Mouse (Mus musculus) activated CD4-positive, CD25-positive, alpha-beta regulatory T cell, adult 4 months (primary cell): ENCODE measurements around the gene D930020B18Rik. TPM values are rescaled to one million over a fixed set of nuclear protein-coding genes. Genes with fewer than 3 reads are reported as not detected.

Experiments
- ATAC-seq: one replicate; pipeline ENCODE4 v1.8.0; 2017
- polyA plus RNA-seq, 2 experiments: library from polyadenylated mRNA; unstranded; fragments of 100-300 nt; shearing (Covaris generic); gene quantifications; one replicate each; pipeline ENCODE4 v1.2.1; 2017

The D930020B18Rik gene
- polyA plus RNA-seq, 2 experiments from 2014 or later, result 0.29 to 0.41 TPM

DNA sequence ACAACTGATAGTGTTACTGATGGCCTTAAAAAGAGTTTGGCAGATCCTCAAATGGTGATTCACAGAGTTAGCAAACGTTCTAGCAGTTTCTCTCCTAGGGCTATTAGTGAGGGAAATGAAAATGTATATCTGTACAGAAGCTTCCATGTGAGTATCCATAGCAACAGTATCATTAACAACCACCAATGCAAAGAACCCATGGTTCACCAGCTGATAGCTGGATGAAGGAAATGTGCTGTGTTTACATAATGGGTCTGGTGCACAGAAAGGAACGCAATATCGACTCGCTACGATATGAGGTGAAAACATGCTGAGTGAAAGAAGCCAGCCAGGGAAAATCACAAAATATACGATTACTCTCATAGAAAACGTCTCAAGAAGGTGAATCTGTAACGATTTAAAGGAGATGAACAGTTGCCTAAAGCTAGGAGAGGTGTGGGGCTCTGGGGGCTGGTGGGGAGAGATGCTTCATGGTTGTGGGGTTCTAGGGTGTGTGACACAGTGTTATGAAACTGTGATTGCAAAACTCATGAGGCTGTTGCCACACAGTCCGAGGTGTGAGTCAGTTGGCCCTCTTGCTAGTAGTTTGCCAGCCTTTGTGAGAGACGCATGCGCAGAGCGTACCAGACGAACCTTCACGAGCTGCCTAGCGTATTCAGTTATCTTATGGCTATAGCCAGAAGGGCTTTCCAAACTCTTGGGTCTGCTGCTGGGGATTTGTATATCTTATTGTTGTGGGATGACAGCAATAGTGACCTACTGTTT, 64.2 kb downstream of the D930020B18Rik start:
- no peak for ATAC-seq

GRCm38 (mm10) chr10:121716862-121717261, 75.5 kb downstream of the D930020B18Rik start:
- ATAC-seq, result no peak

- no peak for ATAC-seq
Measured at GRCm38 (mm10) chr10:121718896-121719585, 77.7 kb downstream of the D930020B18Rik start.

DNA sequence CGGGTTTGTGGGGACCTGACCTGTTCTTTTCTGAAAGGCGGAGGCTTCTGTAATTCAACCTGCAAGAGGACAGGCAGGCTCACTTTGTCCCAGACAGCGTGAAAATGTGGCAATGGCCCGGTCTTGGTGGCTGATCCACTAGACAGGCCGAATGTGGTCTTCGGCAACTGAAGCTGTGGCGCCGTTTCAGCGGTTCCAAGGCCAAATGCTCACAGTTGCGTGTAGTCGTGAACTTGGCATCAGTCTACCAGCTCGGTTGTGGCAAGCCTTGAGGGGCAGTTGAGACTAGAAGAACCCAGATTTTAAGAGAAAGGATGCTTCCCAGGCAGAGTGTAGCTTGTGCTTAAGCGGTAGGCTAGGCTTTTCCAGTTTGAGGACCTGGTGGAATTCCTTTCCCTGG, 79.3 kb downstream of the D930020B18Rik start:
- ATAC-seq, result no peak

GRCm38 (mm10) chr10:121726505-121726904, 85.1 kb downstream of the D930020B18Rik start:
- no peak for ATAC-seq

DNA sequence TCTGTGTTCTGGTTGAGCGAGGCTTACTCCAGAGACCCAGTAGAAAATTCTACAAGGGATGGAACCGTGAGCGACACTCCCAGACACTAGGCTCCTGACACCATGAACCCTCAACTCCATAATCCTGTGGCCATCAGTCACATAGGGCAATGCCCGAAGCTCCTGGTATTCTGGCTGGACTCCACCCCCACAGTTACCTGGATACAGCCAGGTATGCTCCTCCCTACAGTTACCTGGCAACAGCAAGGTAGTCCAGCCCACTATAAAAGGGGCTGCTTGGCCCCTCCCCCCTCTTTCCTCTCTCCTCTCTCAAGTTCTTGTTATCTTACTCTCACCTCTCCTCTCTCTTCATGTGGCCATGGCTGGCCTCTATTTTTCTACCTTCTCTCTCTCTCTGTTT, 85.8 kb downstream of the D930020B18Rik start:
- ATAC-seq, result no peak

DNA sequence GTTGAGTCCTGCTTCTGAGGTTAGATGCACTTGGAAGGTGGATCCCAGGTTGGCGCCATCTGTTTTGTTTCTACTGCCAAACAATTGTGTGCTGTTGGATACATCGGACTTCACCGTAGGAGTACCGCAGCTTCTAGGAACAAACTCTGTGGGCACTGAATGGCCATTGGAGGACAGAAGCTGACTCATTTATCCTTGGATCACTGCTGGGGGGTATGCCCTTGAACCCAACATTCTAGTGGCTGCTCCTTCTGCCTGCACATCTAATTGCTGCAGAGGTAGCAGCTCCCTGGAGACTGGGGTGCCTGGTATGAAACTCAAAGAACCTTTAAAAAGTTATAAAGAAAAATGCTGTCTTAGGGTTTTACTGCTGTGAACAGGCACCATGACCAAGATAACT, 86.8 kb downstream of the D930020B18Rik start:
- ATAC-seq, result no peak

DNA sequence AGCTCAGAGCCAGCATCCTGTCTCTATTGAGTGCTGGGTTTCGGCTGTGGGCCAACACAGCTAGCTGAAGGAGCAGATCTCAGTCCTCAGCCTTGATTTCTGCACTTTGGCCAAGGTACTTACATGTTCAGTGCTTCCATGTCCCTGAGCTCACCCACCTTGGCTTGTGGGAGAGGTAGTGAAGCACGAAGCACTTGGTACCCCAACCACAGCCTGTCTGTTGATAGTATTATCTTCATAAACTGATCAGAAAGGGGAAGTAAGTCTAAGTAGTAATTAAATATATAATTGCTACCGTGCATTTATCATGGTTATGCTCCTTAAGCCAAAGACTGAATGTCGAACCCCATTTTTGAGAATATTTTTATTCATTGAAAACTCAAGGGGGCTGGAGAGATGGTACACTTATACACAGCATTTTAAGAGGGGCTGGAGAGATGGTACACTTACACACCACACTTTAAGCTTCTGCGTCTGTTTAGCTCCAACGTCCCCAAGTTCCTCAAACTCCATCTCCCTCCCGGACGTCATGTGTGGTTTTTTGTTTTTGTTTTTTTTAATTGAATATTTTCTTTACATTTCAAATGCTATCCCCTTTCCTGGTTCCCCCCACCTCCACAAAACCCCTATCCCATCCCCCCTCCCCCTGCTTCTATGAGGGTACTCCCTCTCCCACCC, 89.8 kb downstream of the D930020B18Rik start:
- no peak for ATAC-seq

DNA sequence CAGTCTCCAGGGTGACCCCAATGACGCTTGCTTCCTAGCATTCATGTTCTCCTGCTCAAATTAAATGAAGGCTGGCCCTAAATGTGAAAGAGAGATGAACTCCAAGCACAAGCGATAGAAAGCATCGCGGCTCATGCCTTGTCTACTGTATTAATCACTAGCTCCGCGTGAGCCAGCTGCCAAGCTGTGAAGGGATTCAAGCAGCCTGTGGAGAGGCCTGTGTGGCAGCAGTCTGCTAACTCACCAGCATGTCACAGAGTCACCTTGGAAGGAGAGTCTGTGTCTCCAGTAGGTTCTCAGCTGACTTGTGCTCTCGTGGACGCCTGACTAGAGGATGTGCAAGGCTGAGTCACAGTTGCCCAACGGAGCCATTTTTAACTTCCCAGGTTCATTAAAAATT, 91.2 kb downstream of the D930020B18Rik start:
- ATAC-seq, result no peak

DNA sequence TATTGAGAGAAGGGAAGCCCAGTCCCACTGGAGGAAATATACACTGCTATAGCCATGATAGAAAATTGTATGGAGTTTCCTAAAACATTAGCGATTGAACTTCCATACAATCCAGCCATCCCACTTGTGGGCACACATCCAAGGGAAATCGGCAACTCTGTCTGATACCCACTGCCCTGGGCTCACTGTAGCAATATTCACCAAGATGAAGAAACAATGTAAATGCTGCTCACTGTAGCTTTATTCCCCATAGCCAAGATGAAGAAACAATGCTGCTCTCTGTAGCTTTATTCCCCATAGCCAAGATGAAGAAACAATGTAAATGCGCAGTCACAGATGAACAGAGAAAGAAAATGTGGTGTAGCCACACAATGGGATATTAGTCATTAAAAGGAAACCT, 95.9 kb downstream of the D930020B18Rik start:
- no peak for ATAC-seq

- ATAC-seq, result peak; percentile 85
Measured at GRCm38 (mm10) chr10:121739548-121740505, 98.4 kb downstream of the D930020B18Rik start, which contains the start of gene BC048403. Gene BC048403, plus strand, starts transcription at chr10:121739937.

- no peak for ATAC-seq
Measured at GRCm38 (mm10) chr10:121742336-121742735, 100.9 kb downstream of the D930020B18Rik start.

Other genes starting within 250 kb of the D930020B18Rik start
- 1 to 10 TPM; 5.7 to 7.0 TPM for gene Rassf3, start 165.2 kb upstream of the D930020B18Rik start, polyA plus RNA-seq
- 10 to 100 TPM; 69.4 to 74.8 TPM for gene Tbk1, start 54.8 kb upstream of the D930020B18Rik start, polyA plus RNA-seq
- 10 to 100 TPM; 14.2 to 17.9 TPM for gene Xpot, start 15.3 kb upstream of the D930020B18Rik start, polyA plus RNA-seq
- gene BC048403, start 98.3 kb downstream of the D930020B18Rik start, polyA plus RNA-seq, result 1 to 10 TPM; 3.2 to 4.3 TPM